Mouse (Mus musculus) hindbrain, postnatal 0 days (tissue): ENCODE measurements at regions not wholly inside any gene's neighbourhood (a gene's known extent, or its start where the extent isn't known, plus 50 kb on each side); places are given as distances from the start of the nearest gene placed in this dataset.

Experiments
- ATAC-seq: fragments of 200-750 bp; cut with Nextera tagmentation; 2 replicates; pipeline ENCODE4 v1.8.0; 2017; ENCODE audit warnings: mild to moderate bottlenecking, moderate TSS enrichment, moderate library complexity
- DNase-seq: peaks from one replicate; pipeline ENCODE4 v3.0.0-alpha.2; 2015; ENCODE audit warnings: low spot score
- H3K27ac ChIP-seq: fragments of 300-500 bp; sonication (generic); 2 replicates; pipeline ENCODE4 v1.5.1; 2014; ENCODE audit warnings: mild to moderate bottlenecking
- H3K27me3 ChIP-seq: fragments of 300-500 bp; sonication (generic); 2 replicates; pipeline ENCODE4 v1.6.1; 2014; ENCODE audit warnings: low read length, mixed read lengths; ENCODE audit not compliant: insufficient read depth
- H3K36me3 ChIP-seq: fragments of 300-500 bp; sonication (generic); 2 replicates; pipeline ENCODE4 v1.6.1; 2014; ENCODE audit warnings: low read length, mixed read lengths; ENCODE audit not compliant: insufficient read depth
- H3K4me1 ChIP-seq: fragments of 300-500 bp; sonication (generic); 2 replicates; pipeline ENCODE4 v1.6.1; 2014; ENCODE audit warnings: antibody characterized with exemption, low read length, mixed read lengths; ENCODE audit not compliant: insufficient read depth
- H3K4me2 ChIP-seq: fragments of 300-500 bp; sonication (generic); 2 replicates; pipeline ENCODE4 v1.6.1; 2014; ENCODE audit warnings: low read depth, mild to moderate bottlenecking, low read length, moderate library complexity, mixed read lengths
- H3K4me3 ChIP-seq: fragments of 300-500 bp; sonication (generic); 2 replicates; pipeline ENCODE4 v1.5.1; 2014; ENCODE audit warnings: low read length
- H3K9ac ChIP-seq: fragments of 300-500 bp; sonication (generic); replicated peaks from 2 replicates; pipeline ENCODE4 v1.6.1; 2014; ENCODE audit warnings: mild to moderate bottlenecking, low read length, moderate library complexity, mixed read lengths
- H3K9me3 ChIP-seq: fragments of 300-500 bp; sonication (generic); 2 replicates; pipeline ENCODE4 v1.6.1; 2016; ENCODE audit warnings: low read length, mixed read lengths
- CTCF ChIP-seq: IDR thresholded peaks from 2 replicates; pipeline ENCODE4 v1.5.1; 2016; ENCODE audit warnings: antibody characterized with exemption, control low read depth, low read depth
- WGBS: fragments of 180-500 bp; shearing (Covaris S2); extraction: QIAGEN DNeasy Blood & Tissue Kit; methylation state at CpG from one replicate; pipeline ENCODE4 v1.1.7; 2014; 5-methylcytosine and 5-hydroxymethylcytosine counted together

DNA sequence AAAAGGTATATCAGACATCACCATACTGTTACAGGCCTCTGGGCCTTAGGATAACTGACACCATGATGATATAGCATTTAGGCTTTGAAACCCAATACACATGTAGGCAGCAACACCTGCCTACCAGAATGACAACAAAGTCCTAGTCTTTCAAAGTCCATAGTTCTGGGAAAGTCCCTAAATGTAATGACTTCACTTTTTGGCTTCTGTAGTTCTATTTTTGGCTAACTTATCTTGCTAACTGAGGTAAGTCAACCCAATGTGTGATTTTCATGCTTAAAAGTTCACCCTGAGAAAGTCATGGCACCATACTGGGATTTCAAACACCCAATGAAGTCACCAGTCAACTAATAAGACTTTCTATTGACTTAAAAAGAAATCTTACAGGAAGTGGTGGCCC is 485.8 kb upstream of the Fam174a start:
- H3K27ac ChIP-seq, result no peak overlapping the region
- no peaks in the 10 kb centered on the region for H3K9me3 ChIP-seq
- no peak overlapping the region for H3K4me3 ChIP-seq
- H3K4me1 ChIP-seq, result no peaks in the 10 kb centered on the region
- H3K27me3 ChIP-seq, result no peaks in the 10 kb centered on the region
- no peak overlapping the region for H3K9ac ChIP-seq
- H3K36me3 ChIP-seq, result no peaks in the 10 kb centered on the region
- no peak overlapping the region for H3K4me2 ChIP-seq
- no peak for ATAC-seq
- no peak for DNase-seq
- no peak for TF ChIP-seq CTCF

DNA sequence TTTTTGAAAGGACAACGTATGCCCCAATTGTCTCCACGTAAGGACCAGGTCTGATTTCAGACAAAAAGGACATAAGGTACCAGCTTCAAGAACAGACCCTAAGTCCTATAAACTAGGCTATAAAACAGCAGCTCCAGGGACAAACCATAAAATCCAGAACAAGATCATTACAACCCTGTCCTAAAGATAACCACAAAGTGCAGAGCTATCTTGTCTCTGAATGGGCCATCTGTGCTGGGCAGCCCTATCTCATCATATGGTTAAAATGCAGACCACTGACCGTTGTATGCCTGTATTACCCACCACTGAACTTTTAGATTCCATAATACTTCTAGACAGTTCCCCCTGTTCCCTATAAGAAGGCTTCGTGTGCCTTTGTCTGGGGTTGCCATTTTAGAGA is 477.4 kb upstream of the Fam174a start:
- H3K4me1 ChIP-seq, result no peaks in the 10 kb centered on the region
- no peak overlapping the region for H3K4me2 ChIP-seq
- H3K27me3 ChIP-seq, result no peaks in the 10 kb centered on the region
- no peak for TF ChIP-seq CTCF
- no peak overlapping the region for H3K4me3 ChIP-seq
- H3K27ac ChIP-seq, result no peak overlapping the region
- no peak overlapping the region for H3K9ac ChIP-seq
- no peaks in the 10 kb centered on the region for H3K9me3 ChIP-seq
- 88% methylated on average over 4 of the region's 4 CpGs for WGBS
- DNase-seq (no peak), ATAC-seq (no peak)
- no peaks in the 10 kb centered on the region for H3K36me3 ChIP-seq

DNA sequence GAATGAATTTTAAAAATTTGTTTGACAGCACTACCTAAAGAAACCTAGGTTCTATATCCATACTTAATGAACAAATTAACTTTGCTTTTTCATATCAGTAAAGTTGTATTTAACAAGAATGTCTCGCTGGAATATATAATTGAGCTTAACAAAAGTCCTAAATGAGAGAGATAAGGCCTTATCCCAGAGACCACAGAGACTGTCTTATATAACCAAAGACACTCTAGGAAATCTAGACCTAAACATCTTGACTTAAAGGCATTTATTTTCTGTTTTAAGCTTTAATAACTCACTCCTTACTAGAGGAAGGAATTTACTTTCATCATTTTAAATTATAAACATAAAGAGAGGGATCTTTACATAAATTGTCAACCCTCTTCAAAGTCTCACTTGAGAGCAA is 461.9 kb upstream of the Fam174a start:
- ATAC-seq, result no peak
- H3K36me3 ChIP-seq, result no peaks in the 10 kb centered on the region
- H3K9me3 ChIP-seq, result no peaks in the 10 kb centered on the region
- no peak for DNase-seq
- H3K4me3 ChIP-seq, result no peak overlapping the region
- no peak overlapping the region for H3K4me2 ChIP-seq
- no peak overlapping the region for H3K27ac ChIP-seq
- WGBS, result 79% methylated on average over 1 of the region's 1 CpGs
- no peaks in the 10 kb centered on the region for H3K27me3 ChIP-seq
- H3K4me1 ChIP-seq, result no peaks in the 10 kb centered on the region
- no peak for TF ChIP-seq CTCF
- no peak overlapping the region for H3K9ac ChIP-seq

DNA sequence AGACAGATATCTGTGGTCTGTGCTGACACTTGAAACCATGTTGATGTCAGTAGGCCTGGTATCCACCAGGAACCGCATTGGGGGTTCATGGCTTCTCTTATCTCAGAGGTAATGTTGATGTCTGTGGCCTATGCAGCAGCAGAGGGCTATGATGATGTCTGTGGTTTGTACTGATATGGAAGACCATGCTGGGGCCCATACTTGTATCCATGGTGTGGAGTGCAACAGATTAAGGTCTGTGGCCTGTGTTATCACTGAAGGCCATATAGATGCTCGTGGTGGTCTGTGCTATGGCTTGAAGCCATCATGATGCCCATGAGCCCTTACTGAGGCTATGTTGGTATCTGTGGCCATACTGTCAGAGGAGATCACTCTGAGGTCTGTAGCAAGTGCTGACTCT is 455.0 kb upstream of the Fam174a start:
- Histone ChIP-seq H3K4me1 (no peaks in the 10 kb centered on the region), H3K36me3 (no peaks in the 10 kb centered on the region), H3K4me3 (no peak overlapping the region), H3K27ac (no peak overlapping the region), H3K9me3 (no peaks in the 10 kb centered on the region), H3K9ac (no peak overlapping the region), H3K4me2 (no peak overlapping the region), H3K27me3 (no peaks in the 10 kb centered on the region)
- no peak for TF ChIP-seq CTCF
- 85% methylated on average over 2 of the region's 2 CpGs for WGBS
- ATAC-seq (no peak), DNase-seq (no peak)

DNA sequence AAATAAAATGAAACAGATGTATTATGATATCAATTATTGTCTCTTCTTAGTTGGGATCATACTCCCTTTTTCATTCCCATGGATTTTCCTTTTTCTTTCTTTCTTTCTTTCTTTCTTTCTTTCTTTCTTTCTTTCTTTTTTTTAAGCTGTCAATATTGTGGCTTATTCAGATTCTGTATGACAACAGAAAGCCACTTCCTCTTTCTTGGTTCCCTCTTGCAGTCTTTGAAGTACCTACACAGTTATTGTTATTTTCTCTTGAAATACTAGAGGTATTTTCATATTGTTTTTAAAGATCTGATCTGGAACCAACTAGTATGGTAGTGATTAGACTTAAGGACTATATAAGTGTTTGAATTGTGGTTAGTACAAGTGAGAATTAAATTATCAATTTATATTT is 444.6 kb upstream of the Fam174a start:
- Histone ChIP-seq H3K4me3 (no peak overlapping the region), H3K27me3 (no peaks in the 10 kb centered on the region), H3K4me2 (no peak overlapping the region), H3K27ac (no peak overlapping the region), H3K9ac (no peak overlapping the region), H3K4me1 (no peaks in the 10 kb centered on the region), H3K9me3 (no peaks in the 10 kb centered on the region), H3K36me3 (no peaks in the 10 kb centered on the region)
- no peak for DNase-seq
- no peak for TF ChIP-seq CTCF
- ATAC-seq, result no peak

DNA sequence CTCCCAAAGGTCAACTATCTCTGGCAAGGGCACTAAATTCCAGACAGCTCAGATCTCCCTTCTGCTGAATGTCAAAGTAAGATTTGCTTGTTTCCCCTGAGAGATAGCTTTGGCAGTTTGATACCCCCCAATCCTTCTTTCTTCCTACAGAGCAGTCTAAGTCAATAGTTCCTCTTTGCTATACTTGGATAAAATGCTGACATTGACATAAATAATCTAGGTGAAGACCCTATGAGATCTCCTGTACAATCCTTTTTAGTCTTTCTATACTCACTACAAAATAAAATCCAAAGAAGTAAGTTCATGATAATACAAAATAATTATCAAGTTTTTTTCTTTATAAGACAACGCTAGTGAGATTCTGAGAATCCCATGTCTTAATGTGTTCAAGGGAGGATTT is 432.9 kb upstream of the Fam174a start:
- 95% methylated on average over 1 of the region's 1 CpGs for WGBS
- Histone ChIP-seq H3K9me3 (no peaks in the 10 kb centered on the region), H3K9ac (no peak overlapping the region), H3K4me1 (no peaks in the 10 kb centered on the region), H3K36me3 (no peaks in the 10 kb centered on the region), H3K27ac (no peak overlapping the region), H3K27me3 (no peaks in the 10 kb centered on the region), H3K4me3 (no peak overlapping the region), H3K4me2 (no peak overlapping the region)
- no peak for ATAC-seq
- TF ChIP-seq CTCF, result no peak
- DNase-seq, result no peak

DNA sequence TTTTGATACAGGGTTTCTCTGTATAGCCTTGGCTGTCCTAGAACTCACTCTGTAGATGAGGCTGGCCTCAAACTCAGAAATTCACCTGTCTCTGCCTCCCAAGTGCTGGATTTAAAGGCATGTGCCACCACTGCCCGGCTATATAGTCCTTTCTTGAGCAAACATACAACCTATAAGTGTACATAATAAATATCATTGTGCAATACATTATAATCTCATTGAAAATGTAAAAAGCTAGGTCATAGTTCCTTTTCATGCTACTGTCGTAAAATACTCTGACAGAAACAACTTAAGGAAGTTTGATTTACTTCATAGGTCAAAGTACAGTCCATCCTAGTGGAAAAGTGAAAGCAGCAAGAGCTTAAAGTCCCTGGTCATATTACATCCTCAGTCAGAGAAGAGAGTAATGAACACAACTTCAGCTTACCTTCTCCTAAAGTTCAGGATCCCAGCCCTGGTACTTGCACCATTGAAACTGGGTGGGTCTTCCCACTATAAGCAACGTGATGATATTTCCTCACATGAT is 408.4 kb upstream of the Fam174a start:
- Histone ChIP-seq H3K9ac (no peak overlapping the region), H3K36me3 (no peaks in the 10 kb centered on the region), H3K4me1 (no peaks in the 10 kb centered on the region), H3K27me3 (no peaks in the 10 kb centered on the region), H3K27ac (no peak overlapping the region), H3K9me3 (no peaks in the 10 kb centered on the region), H3K4me3 (no peak overlapping the region), H3K4me2 (no peak overlapping the region)
- ATAC-seq (no peak), DNase-seq (no peak)
- no peak for TF ChIP-seq CTCF
- WGBS, result 87% methylated on average over 3 of the region's 3 CpGs

DNA sequence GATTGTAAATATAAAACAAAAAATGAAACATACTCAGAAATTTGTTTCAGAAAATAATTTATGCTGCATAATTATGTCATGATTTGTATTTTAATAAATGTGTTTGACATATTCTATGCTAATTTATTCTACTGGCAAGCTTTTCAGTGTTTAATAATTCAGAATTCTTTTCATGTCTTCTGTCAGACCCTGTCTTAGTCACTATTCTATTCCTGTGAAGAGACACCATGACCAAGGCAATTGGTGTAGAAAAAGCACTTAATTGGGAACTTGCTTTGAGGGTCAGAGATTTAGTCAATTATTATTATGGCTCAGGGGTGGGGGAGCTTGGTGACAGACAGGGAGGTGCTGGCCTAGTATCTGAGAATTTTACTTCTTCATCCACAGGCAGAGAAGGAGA is 402.6 kb upstream of the Fam174a start:
- no peak overlapping the region for H3K4me3 ChIP-seq
- H3K27me3 ChIP-seq, result no peaks in the 10 kb centered on the region
- no peaks in the 10 kb centered on the region for H3K4me1 ChIP-seq
- no peak overlapping the region for H3K4me2 ChIP-seq
- H3K36me3 ChIP-seq, result no peaks in the 10 kb centered on the region
- H3K9ac ChIP-seq, result no peak overlapping the region
- ATAC-seq (no peak), DNase-seq (no peak)
- TF ChIP-seq CTCF, result no peak
- H3K9me3 ChIP-seq, result no peaks in the 10 kb centered on the region
- no peak overlapping the region for H3K27ac ChIP-seq
